Mouse (Mus musculus) midbrain, embryonic 14.5 days (tissue): ENCODE measurements around the gene Taf6l. TPM values are rescaled to one million over a fixed set of nuclear protein-coding genes. Genes with fewer than 3 reads are reported as not detected.

ENCODE experiments used
- ATAC-seq: fragments of 200-750 bp; cut with Nextera tagmentation; 2 replicates; pipeline ENCODE4 v1.8.0; 2017; ENCODE audit warnings: moderate number of reproducible peaks, moderate library complexity; ENCODE audit not compliant: low FRiP score, low TSS enrichment
- DNase-seq: peaks from one replicate; pipeline ENCODE4 v3.0.0-alpha.2; 2015
- H3K27ac ChIP-seq: fragments of 300-500 bp; sonication (generic); replicated peaks from 2 replicates; pipeline ENCODE4 v1.5.1; 2014; ENCODE audit warnings: mild to moderate bottlenecking, low read depth, low read length, moderate library complexity
- H3K27me3 ChIP-seq: fragments of 300-500 bp; sonication (generic); 2 replicates; pipeline ENCODE4 v1.6.1; 2014; ENCODE audit warnings: low read length, control low read depth, mixed read lengths; ENCODE audit not compliant: control insufficient read depth, insufficient read depth
- H3K36me3 ChIP-seq: fragments of 300-500 bp; sonication (generic); 2 replicates; pipeline ENCODE4 v1.6.1; 2014; ENCODE audit warnings: low read length, control low read depth; ENCODE audit not compliant: control insufficient read depth, insufficient read depth
- H3K4me1 ChIP-seq: fragments of 300-500 bp; sonication (generic); 2 replicates; pipeline ENCODE4 v1.6.1; 2014; ENCODE audit warnings: mild to moderate bottlenecking, antibody characterized with exemption, low read length, control low read depth; ENCODE audit not compliant: control insufficient read depth, insufficient read depth
- H3K4me2 ChIP-seq: fragments of 300-500 bp; sonication (generic); 2 replicates; pipeline ENCODE4 v1.6.1; 2014; ENCODE audit warnings: mild to moderate bottlenecking, low read length, moderate library complexity
- H3K4me3 ChIP-seq: fragments of 300-500 bp; sonication (generic); replicated peaks from 2 replicates; pipeline ENCODE4 v1.5.1; 2014; ENCODE audit warnings: low read depth, low read length
- H3K9ac ChIP-seq: fragments of 300-500 bp; sonication (generic); replicated peaks from 2 replicates; pipeline ENCODE4 v1.6.1; 2014; ENCODE audit warnings: mild to moderate bottlenecking, low read length, moderate library complexity
- H3K9me3 ChIP-seq: fragments of 300-500 bp; sonication (generic); 2 replicates; pipeline ENCODE4 v1.6.1; 2016; ENCODE audit warnings: low read length, control low read depth, mixed read lengths; ENCODE audit not compliant: control insufficient read depth
- WGBS: fragments of 180-500 bp; shearing (Covaris S2); extraction: QIAGEN DNeasy Blood & Tissue Kit; methylation state at CpG from one replicate; pipeline ENCODE4 v1.1.7; 2014; 5-methylcytosine and 5-hydroxymethylcytosine counted together
- polyA plus RNA-seq: library from polyadenylated mRNA; unstranded; fragments of >200 nt; fragmentation: Nextera tagmentation; extraction: Ambion mirVana; gene quantifications from 2 replicates; pipeline ENCODE4 v1.2.1, GENCODE M21; 2014

Taf6l gene
- polyA plus RNA-seq, 1 experiment from 2014 or later = 18.0 TPM

DNA sequence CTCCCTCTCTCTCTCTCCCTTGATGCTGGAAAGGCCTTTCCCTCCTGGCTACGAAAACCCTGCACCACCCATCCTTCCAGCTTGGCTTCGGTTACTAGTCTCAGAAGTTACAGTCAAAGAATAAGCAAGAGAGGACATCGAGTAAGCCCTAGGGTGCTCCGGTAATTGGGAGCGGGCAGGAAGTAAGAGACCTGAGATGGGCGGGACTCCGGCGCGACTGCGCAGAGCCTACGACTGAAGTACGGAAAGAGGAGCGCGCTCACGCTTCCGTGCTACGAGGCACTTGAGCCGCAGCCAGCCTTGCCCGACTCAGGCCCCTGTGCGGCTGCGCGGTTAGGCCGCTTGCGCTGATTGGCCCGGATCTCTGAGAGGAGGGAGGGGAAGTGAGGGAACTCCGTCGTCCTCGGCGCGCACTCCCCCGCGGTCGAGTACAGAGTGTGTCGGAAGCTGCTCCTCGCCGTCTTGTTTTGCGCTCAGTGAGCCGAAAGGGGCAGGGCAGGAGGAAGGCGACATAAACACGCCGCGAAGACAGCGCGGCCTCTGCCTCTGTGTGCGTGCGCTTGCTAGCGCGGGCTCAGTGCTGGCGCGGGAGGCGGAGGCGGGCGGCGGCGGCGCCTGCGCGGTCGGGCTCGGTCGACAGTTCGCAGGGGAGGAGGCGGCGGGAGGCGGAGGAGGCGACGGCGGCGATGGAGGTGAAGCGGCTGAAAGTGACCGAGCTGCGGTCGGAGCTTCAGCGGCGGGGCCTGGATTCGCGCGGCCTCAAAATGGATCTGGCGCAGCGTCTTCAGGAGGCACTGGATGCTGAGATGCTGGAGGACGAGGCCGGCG, 33.6 kb upstream of the Taf6l start, which contains the start of gene Hnrnpul2:
Gene Hnrnpul2, plus strand, starts transcription at position 415 of the 828 bp plus-strand sequence.
- WGBS = under 1% methylated on average over 83 of the region's 83 CpGs
- Histone ChIP-seq H3K4me1 (peaks cover 37% of the 10 kb centered on the region), H3K9ac (peak within 1 kb of the TSS; percentile 92), H3K4me3 (peak within 1 kb of the TSS; percentile 98), H3K4me2 (peak within 1 kb of the TSS; percentile 79), H3K9me3 (no peaks in the 10 kb centered on the region), H3K36me3 (peaks cover 40% of the 10 kb centered on the region), H3K27ac (peak within 1 kb of the TSS; percentile 94), H3K27me3 (no peaks in the 10 kb centered on the region)
- DNase-seq (peak; percentile 99), ATAC-seq (peak; percentile 96)

DNA sequence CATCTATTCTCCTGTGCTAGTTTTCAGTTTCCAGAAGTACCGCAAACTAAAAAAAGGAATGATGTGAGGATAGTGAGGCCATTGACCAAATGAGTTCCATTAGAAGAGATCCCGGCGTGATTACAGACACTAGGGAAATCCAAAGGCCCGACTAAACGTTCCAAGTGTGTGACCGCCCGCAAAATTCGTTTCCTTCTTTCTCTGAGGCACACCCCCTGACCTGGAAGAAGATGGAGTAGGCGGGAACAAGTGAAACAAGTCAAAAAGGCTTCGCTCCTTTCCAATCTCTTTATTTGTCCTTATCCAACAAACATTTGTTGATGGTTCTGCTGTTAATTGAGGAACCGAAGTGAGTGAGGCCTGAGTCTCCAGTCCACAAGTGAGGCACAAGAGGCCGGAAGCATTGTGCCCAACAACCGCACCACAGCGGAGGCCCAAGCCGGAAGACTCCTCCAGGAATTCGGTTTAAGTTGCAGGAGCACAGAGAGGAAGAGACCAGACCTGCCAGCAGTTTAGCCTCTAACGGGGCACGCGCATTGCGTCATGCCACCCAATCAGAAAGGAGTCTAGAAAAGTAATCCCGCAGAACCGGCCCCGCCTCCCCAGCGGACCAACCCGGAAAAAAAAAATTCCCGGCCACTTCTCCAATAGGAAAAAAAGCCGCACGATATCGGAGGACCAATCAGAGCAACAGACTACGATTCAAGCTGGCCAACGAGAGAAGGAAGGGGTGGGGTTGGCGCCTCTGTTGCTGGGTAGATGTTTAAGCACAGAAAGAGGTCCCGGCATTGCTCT, 32.8 kb upstream of the Taf6l start, which contains the start of gene Ttc9c:
Gene Ttc9c, minus strand, starts transcription at position 533 of the 795 bp plus-strand sequence.
- Histone ChIP-seq H3K4me1 (peaks cover 37% of the 10 kb centered on the region), H3K27me3 (no peaks in the 10 kb centered on the region), H3K4me3 (peak within 1 kb of the TSS; percentile 98), H3K9ac (peak within 1 kb of the TSS; percentile 92), H3K36me3 (peaks cover 38% of the 10 kb centered on the region), H3K9me3 (no peaks in the 10 kb centered on the region), H3K4me2 (peak within 1 kb of the TSS; percentile 79), H3K27ac (peak within 1 kb of the TSS; percentile 94)
- WGBS = under 1% methylated on average over 33 of the region's 33 CpGs
- ATAC-seq (peak; percentile 94), DNase-seq (peak; percentile 99)

DNA sequence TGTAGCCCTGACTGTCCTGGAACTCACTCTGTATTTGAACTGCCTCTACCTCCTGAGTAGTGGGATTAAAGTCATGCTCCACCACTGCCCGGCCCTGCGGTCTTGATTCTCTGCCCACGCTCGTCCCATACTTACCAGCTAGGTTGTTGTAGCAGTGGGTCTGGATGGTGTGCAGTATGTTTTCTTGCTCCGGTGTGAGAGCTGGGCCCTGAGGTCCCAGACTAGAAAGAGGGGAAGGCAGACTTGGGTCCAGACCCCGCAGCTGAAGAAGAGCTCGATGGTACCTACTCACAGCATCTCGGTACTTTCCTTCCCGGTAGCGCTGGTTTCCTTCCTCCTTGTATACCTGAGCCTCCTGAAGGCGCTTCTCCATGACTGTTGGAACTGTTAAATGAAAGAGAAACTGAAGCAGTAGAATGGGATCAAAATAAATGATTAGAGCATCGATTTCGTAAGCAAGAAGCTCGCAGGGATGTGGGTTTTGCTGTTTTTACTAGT, 32.1 kb upstream of the Taf6l start:
- Histone ChIP-seq H3K4me3 (peak overlapping the region; percentile 98), H3K9me3 (no peaks in the 10 kb centered on the region), H3K36me3 (peaks cover 38% of the 10 kb centered on the region), H3K4me2 (peak overlapping the region; percentile 79), H3K9ac (peak overlapping the region; percentile 92), H3K27ac (peak overlapping the region; percentile 94), H3K27me3 (no peaks in the 10 kb centered on the region), H3K4me1 (peaks cover 37% of the 10 kb centered on the region)
- DNase-seq = no peak
- no peak for ATAC-seq
- WGBS = 29% methylated on average over 14 of the region's 14 CpGs

DNA sequence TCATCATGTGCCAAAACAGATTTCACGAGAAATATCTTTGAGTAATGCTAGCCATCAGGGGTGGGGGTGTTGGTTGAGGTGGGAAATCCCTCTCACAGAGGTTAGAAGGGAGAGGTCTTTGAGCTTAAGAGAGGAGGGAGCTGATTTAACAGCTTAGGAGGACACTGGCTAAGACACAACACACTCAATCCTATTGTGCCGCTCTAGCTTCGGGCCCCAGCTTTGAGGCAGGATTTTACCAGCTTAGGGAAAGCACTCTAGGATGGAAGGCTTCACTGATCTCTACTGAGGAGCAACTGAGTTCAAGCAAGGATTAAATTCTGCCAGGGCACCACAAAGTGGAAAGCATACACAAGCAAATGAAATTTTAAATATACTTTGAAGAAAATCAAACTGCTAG, 30.8 kb upstream of the Taf6l start:
- peak overlapping the region; percentile 79 for H3K4me2 ChIP-seq
- 33% methylated on average over 3 of the region's 3 CpGs for WGBS
- ATAC-seq (no peak), DNase-seq (no peak)
- no peaks in the 10 kb centered on the region for H3K9me3 ChIP-seq
- peak overlapping the region; percentile 34; the same call in 1 of the 2 replicates for H3K9ac ChIP-seq
- peaks cover 29% of the 10 kb centered on the region for H3K4me1 ChIP-seq
- peaks cover 44% of the 10 kb centered on the region for H3K36me3 ChIP-seq
- H3K27me3 ChIP-seq = no peaks in the 10 kb centered on the region
- H3K4me3 ChIP-seq = 0 out of 2 replicates have a peak overlapping the region, but pooled peaks have one; percentile 10
- H3K27ac ChIP-seq = no peak overlapping the region

DNA sequence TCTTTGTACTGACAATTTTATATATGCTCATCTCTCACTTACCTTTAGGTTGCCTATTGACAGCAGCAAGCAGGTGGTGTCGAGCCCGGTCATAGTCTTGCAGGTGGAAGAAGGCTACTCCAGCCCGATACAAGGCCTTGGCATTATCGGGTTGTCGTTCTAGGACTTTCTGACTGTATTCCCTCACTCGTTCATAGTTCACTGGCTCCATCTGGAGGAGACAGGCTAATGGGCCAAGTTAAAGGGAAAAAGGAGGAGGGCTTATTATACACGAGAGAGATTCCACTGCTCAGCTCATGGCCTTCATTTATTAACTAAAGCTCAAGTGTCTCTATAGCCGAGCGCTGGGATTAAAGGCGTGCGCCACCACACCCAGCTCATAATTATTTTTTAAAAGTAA, 29.6 kb upstream of the Taf6l start:
- Histone ChIP-seq H3K4me2 (no peak overlapping the region), H3K9ac (0 out of 2 replicates have a peak overlapping the region, but pooled peaks have one; percentile 4), H3K4me3 (no peak overlapping the region), H3K9me3 (no peaks in the 10 kb centered on the region), H3K4me1 (peaks cover 20% of the 10 kb centered on the region), H3K27me3 (no peaks in the 10 kb centered on the region), H3K36me3 (peaks cover 53% of the 10 kb centered on the region), H3K27ac (no peak overlapping the region)
- no peak for DNase-seq
- WGBS = 81% methylated on average over 11 of the region's 11 CpGs
- ATAC-seq = no peak

DNA sequence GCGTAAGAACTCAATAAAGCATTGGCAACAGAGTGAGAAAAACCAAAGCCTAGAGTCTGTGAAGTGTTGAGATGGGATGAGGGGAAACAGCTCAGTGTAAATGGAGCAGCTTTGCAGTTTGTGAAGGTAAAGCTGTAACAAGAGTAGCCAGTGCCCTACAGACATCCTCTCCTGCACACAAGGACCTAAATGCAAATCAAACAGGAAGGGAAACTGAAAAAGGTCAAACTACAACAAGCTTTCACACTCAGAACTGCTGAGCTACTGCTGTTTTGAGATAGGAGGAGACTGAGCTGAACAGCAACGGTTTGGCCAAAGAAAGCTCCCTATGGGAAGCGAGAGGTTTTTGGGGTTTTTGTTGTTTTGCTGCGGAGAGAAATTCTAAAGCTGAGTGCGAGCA, 20.6 kb upstream of the Taf6l start:
- Histone ChIP-seq H3K9ac (no peak overlapping the region), H3K4me3 (no peak overlapping the region), H3K9me3 (no peaks in the 10 kb centered on the region), H3K27ac (no peak overlapping the region), H3K4me1 (peaks cover 6% of the 10 kb centered on the region; the same call in 1 of the 2 replicates), H3K36me3 (peaks cover 64% of the 10 kb centered on the region), H3K27me3 (no peaks in the 10 kb centered on the region), H3K4me2 (no peak overlapping the region)
- no peak for ATAC-seq
- 95% methylated on average over 5 of the region's 5 CpGs for WGBS
- DNase-seq = no peak

DNA sequence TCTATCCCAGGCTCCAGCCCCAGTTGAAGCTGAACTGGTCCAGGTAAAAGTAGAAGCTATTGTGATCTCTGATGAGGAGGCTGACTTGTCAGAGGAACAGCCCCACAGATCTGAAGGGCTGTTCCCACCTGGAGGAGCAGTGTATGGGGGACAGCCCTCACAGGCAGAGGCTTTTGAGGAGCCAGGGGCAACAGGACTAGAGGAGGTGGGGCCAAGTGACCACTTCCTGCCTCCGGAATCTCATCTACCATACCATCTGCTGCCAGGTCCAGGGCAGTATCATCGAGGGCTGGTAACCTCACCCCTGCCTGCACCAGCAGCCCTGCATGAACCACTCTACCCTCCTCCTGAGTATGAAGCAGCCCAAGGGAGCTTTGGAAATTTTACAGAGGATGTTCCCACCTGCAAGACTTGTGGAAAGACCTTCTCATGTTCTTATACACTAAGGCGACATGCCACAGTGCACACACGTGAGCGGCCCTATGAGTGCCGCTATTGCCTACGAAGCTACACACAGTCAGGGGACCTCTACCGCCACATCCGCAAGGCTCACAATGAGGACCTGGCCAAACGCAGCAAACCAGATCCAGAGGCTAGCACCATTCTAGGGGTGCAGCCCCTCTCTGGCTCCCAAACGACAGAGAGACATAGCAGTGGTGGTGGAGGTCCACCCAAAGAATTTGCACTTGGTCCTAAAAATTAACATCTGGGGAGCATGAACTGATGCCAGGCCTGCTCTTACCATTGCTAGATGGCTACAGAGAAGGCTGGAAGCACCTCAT, 17.9 kb upstream of the Taf6l start:
- ATAC-seq (no peak), DNase-seq (no peak)
- H3K4me1 ChIP-seq = peaks cover 9% of the 10 kb centered on the region; the same call in 1 of the 2 replicates
- H3K9ac ChIP-seq = no peak overlapping the region
- no peak overlapping the region for H3K27ac ChIP-seq
- WGBS = 94% methylated on average over 11 of the region's 11 CpGs
- no peaks in the 10 kb centered on the region for H3K9me3 ChIP-seq
- H3K36me3 ChIP-seq = peaks cover 43% of the 10 kb centered on the region
- no peak overlapping the region for H3K4me3 ChIP-seq
- H3K27me3 ChIP-seq = no peaks in the 10 kb centered on the region
- H3K4me2 ChIP-seq = no peak overlapping the region
